ENCODE assay signal across 8 mouse cellular contexts in genomic region chr3:146406007-146406341, GRCm38 (mm10). TPM values are rescaled to one million over a fixed set of nuclear protein-coding genes. Genes with fewer than 3 reads are reported as not detected.
DNase-seq lines count a peak whose midpoint lies in the region; ATAC-seq and TF ChIP-seq lines count a peak whose summit lies in the region.

No protein-coding gene starts in this region.

- no peaks in the 10 kb centered on the region for H3K36me3 ChIP-seq in embryonic facial prominence, embryonic 13.5 days
- H3K36me3 ChIP-seq in lung, postnatal 0 days (ENCODE audit: insufficient read depth, low read length) = no peaks in the 10 kb centered on the region

- 52% methylated on average over 5 of the region's 5 CpGs for WGBS in embryonic facial prominence, embryonic 13.5 days
- WGBS in lung, postnatal 0 days = 41% methylated on average over 5 of the region's 5 CpGs

- TF ChIP-seq EP300 in lung, postnatal 0 days (IDR thresholded peaks at IDR 0.05) = peak; percentile 95

- intact Hi-C loops in left cerebral cortex, postnatal 25 days (cut with DNase I) = loop anchor here (2.0 kb wide), 1 partner anchor 61 kb away; no protein-coding TSS in a partner anchor

- TF ChIP-seq CTCF in lung, postnatal 0 days (IDR thresholded peaks at IDR 0.05) = no peak

- 0 out of 2 replicates have a peak overlapping the region, but pooled peaks have one; percentile 49 for H3K9ac ChIP-seq in embryonic facial prominence, embryonic 13.5 days
- H3K9ac ChIP-seq in lung, postnatal 0 days (replicated peaks; ENCODE audit: low read depth) = no peak overlapping the region

- peak overlapping the region; percentile 93 for H3K4me3 ChIP-seq in embryonic facial prominence, embryonic 13.5 days
- peak overlapping the region; percentile 83; the same call in 1 of the 2 replicates for H3K4me3 ChIP-seq in lung, postnatal 0 days (ENCODE audit: low read depth, low read length)

- no peaks in the 10 kb centered on the region for H3K27me3 ChIP-seq in embryonic facial prominence, embryonic 13.5 days
- H3K27me3 ChIP-seq in lung, postnatal 0 days (replicated peaks; ENCODE audit: insufficient read depth, low read length) = no peaks in the 10 kb centered on the region

- H3K9me3 ChIP-seq in embryonic facial prominence, embryonic 13.5 days = no peaks in the 10 kb centered on the region; the same call in 1 of the 2 replicates
- H3K9me3 ChIP-seq in lung, postnatal 0 days (ENCODE audit: low read length) = no peaks in the 10 kb centered on the region

- DNase-seq in R1 (ENCODE audit: low read depth, low spot score) = peak; percentile 34
- DNase-seq in kidney, adult 8-10 months = peak; percentile 55 to 65
- peak; percentile 84 for DNase-seq in lung, postnatal 0 days (ENCODE audit: low spot score)
- DNase-seq in retina, postnatal 1 day = no peak
- DNase-seq in spleen, postnatal 10 days (ENCODE audit: low spot score in 2 of 2) = no peak
- no peak for DNase-seq in left cerebral cortex, postnatal 25 days (ENCODE audit: low spot score in 2 of 2)
- no peak for DNase-seq in cerebellum, postnatal 36 days

- H3K4me2 ChIP-seq in embryonic facial prominence, embryonic 13.5 days = peak overlapping the region; percentile 89
- peak overlapping the region; percentile 92 for H3K4me2 ChIP-seq in lung, postnatal 0 days (replicated peaks; ENCODE audit: low read depth, low read length)

- H3K27ac ChIP-seq in embryonic facial prominence, embryonic 13.5 days = peak overlapping the region; percentile 60; the same call in 1 of the 2 replicates
- H3K27ac ChIP-seq in lung, postnatal 0 days (ENCODE audit: low read length) = peak overlapping the region; percentile 86

- peaks cover 26% of the 10 kb centered on the region for H3K4me1 ChIP-seq in embryonic facial prominence, embryonic 13.5 days
- H3K4me1 ChIP-seq in lung, postnatal 0 days (ENCODE audit: insufficient read depth, low read depth, low read length) = peaks cover 12% of the 10 kb centered on the region

- peak; percentile 24; the same call in 1 of the 2 replicates for ATAC-seq in embryonic facial prominence, embryonic 13.5 days (ENCODE audit: insufficient number of reproducible peaks, insufficient read depth, low FRiP score, low TSS enrichment, low read depth)
- peak; percentile 36 for ATAC-seq in lung, postnatal 0 days

RNA-seq across cellular contexts. Expression of gene Ssx2ip, which starts 1.5 kb away (rescaled TPM):
- polyA plus RNA-seq in embryonic facial prominence, embryonic 13.5 days (2015; fragmentation: Nextera tagmentation; extraction: Ambion mirVana) = 22.1 and 26.4 TPM in 2 replicates
- polyA plus RNA-seq in lung, postnatal 0 days (2015; fragmentation: Nextera tagmentation; extraction: Ambion mirVana) = 21.8 and 25.0 TPM in 2 replicates
- 10 to 100 TPM; 97.0 to 97.3 TPM for total RNA-seq in left cerebral cortex, postnatal 25 days (2021)

RNA-seq across cellular contexts. Expression of gene Ctbs, which starts 43.6 kb away (rescaled TPM):
- 9.1 and 9.6 TPM in 2 replicates for polyA plus RNA-seq in embryonic facial prominence, embryonic 13.5 days (2015; fragmentation: Nextera tagmentation; extraction: Ambion mirVana)
- polyA plus RNA-seq in lung, postnatal 0 days (2015; fragmentation: Nextera tagmentation; extraction: Ambion mirVana) = 14.8 and 15.9 TPM in 2 replicates
- 1 to 10 TPM; 6.3 to 8.4 TPM for total RNA-seq in left cerebral cortex, postnatal 25 days (2021)

Comparison
In these comparisons a context has a peak if more than half of its experiments do, and no peak if none do; other contexts are left out.
1. DNase-seq: peak in R1 (single experiment), kidney, adult 8-10 months (2 of 2) and lung, postnatal 0 days (single experiment); none in retina, postnatal 1 day (single experiment), spleen, postnatal 10 days (0 of 2), left cerebral cortex, postnatal 25 days (0 of 2) and cerebellum, postnatal 36 days (0 of 2).